Mouse (Mus musculus) thymus, adult 2 months (tissue): ENCODE measurements around the gene G6pc.

ENCODE experiments used
- CTCF ChIP-seq: fragments of 200-500 bp; IDR thresholded peaks from 2 replicates; pipeline ENCODE4 v1.5.1; 2012; ENCODE audit warnings: mild to moderate bottlenecking, control low read depth, low read length, moderate library complexity, borderline replicate concordance; ENCODE audit not compliant: control insufficient read depth, poor library complexity, insufficient read depth; ENCODE audit errors: extremely low read depth
- POLR2A ChIP-seq: fragments of 200-500 bp; IDR thresholded peaks from 2 replicates; pipeline ENCODE4 v1.6.1; 2012; ENCODE audit warnings: mild to moderate bottlenecking, low read length, control low read depth, moderate library complexity; ENCODE audit not compliant: control insufficient read depth, poor library complexity, insufficient read depth; ENCODE audit errors: extremely low read depth

GRCm38 (mm10) chr11:101357505-101358182, 9.7 kb upstream of the G6pc start:
- TF ChIP-seq CTCF: no peak
- TF ChIP-seq POLR2A: no peak
